Mouse (Mus musculus): Measurements from ENCODE around the gene Mtap.
A peak's percentile ranks its signal among the peaks of the same experiment; 100 is the strongest.

Gene Mtap

DNA sequence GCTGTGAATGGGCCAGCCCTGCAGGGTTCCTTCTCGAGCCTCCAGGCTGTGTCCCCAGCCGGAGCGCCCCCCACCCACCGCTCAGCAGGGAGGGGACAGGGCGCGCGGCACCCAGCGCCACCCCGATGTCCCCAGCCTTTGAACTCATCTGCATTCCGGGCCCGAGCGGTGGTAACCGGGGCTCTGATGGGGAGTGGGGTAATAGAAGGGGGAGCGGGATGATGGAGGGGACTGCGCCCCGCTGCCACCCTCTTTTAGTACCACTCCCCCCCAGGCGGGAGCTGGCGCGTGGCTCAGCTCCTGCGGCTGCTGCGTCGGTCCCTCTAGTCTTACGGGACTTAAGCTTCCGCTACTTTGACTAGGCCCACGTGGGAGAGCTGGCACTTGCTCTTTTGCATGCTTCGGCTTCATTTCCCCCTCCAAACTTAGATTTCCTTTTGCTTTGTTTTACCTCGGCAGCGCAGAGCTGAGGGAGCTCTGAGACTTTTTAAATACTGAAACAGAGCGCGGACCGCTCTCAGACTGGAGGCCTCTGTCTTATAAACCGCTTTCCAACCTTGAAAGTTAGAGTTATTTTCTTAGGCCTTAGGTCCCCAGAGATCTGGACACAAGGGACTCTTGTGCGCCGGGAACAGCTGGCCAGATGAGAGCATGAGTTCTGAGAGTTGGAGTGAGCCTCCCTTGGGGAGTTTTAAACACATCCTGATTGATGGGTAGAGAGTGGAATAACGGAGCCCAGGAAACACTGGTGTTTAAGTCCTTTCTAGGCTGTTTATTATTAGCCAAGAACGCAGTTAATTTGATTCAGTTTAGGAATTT, 829 bp downstream of the Mtap start:
- DNase-seq (ENCODE audit: low spot score in 2 of 2), result peak in 1 of 2 experiments; percentile 33

DNA sequence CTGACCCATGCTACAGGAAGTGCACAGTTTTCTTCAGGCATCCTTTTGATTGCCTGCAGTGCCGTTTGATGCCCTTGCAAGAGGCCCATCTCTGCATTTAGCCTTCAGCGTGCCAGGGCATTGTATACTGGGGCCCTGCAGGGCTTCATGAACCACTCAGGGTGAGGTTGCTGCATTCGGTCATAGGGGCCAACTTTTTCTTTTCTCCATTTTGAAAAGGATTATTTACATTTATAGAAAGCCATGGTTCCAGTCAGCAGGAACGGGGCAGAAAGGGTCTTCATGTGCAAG, 1.4 kb downstream of the Mtap start:
- no peak for DNase-seq (ENCODE audit: low spot score in 2 of 2)

DNA sequence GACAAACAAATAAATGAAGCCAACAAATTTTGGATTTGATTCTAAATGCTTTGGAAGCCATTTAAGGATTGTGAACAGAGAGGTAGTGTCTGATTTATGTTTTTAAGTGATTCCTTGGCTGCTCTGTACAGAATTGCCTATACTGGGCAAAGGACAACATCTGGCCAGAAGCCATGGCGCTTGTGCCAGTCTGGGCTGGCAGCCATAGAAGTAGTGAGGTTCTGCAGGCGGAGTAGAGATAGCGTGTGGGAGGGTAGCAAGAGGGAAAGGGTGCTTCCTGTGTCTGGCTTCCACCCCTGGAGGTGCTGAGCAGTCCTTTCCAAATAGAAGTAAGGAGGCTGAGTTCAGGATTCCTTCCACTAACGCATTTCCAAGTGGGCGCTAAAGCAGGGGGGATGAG, 3.9 kb downstream of the Mtap start:
- DNase-seq (ENCODE audit: low spot score in 2 of 2), result peak; percentile 33 to 63

DNA sequence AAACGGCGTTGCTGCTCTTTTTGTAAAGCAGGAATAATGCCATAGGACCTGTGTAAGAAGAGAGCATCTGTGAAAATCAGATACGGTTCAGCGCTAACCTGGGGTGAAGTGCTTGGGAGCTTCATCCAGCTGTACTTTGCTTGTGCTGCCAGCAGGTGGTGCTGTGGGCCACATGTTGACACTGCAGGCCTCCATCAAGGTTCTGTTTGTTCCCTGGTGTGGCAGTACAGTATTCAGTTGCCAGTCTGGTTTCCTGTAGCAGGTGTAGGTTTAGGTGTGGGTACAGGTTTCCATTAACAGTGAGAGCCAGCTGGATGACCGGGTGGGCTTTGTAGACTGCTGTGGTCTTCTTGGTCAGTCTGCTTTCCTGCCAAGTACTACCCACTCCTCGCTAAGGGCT, 8.5 kb downstream of the Mtap start:
- peak; percentile 61 to 66 for DNase-seq (ENCODE audit: low spot score in 2 of 2)

DNA sequence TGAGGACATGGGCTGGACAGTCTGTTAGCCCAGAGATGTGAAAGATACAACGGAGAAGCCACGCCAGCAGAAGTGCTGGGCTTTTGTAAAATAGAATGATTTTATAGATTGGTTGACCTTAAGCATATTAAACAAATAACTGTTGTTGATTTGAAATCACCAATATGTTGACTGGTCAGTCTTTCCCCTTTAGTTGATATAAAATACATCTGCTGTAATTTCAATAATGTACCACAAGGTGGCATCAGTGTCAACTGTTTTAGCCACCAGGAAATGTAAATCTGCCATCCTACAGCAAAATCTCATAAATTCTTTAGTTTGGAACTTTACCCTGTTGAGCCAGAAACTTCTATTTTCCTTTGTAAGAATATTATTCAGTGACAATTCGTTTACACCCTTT, 9.4 kb downstream of the Mtap start:
- DNase-seq (ENCODE audit: low spot score in 2 of 2), result no peak

DNA sequence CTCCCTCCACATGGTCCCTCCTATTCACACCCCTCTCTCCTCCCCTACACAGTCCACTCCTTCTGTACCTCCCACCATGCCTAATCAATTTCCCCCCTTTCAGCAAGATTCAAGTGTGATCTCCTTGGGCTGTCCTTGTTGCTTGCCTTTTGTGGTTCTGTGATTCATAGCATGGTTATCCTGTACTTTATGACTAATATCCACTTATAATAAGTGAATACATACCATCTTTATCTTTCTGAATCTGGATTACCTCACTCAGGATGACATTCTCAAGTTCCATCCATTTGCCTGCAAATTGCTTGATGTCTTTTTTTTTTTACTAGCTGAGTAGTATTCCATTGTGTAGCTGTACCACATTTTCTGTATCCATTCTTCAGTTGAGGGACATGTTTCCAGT, 12.3 kb downstream of the Mtap start:
- no peak for DNase-seq (ENCODE audit: low spot score in 2 of 2)

DNA sequence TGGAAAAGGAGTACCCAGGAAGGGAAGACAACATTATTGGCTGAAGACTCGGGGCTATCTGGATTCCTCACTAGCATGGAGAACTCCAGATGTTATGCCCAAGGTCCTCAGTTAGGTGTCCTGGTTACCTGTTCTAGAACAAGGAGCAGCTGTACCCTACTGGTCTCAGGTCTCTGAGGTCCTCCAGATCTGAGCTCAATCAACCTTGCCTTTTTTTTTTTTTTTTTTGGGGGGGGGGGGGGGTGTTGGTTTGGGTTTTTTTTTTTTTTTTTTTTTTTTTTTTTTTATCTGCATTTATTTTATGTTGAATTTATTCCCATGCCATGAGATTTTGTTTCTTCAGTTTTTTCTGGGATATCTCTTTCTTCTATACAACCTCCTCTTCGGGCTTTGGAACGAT, 24.5 kb downstream of the Mtap start:
- DNase-seq (ENCODE audit: low spot score in 2 of 2), result no peak

DNA sequence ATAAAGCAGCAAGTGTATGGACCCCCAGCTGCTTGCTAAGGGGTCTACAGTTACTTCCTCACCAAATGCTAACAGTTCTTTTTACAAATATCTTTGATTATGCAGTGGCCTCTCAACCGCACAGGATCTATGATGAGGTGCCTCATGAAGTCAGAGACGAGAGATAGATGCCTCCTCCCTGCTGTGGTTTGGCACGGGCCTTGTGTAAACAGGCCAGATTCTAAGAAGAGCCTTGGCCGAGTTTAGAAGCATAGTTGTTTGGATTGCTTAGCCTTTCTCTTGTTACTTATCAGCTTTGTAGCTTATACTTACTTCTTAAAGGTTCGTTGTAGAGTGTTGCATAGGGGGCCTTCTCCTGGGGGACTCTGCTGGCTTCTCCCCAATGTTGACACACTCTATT, 25.6 kb downstream of the Mtap start:
- no peak for DNase-seq (ENCODE audit: low spot score in 2 of 2)

DNA sequence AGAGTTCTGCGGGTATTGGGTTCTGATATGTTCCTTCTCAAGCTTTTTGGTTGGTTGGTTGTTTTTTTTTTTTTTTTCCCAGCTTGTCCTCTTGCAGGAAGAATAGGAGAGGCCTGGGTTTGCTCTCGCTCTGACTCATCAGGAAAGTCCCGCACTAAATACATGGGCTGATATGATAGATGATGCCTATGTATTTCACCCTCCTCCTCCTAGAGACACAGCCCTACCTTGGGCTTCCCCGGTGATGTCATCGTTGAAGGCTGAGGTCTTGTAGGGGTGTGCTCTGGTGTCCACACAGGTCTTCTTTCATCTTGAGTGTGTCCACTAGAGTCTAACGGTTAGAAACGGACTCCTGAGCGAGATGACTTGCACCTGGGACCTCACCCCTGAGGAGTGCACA, 26.7 kb downstream of the Mtap start:
- no peak for DNase-seq (ENCODE audit: low spot score in 2 of 2)

DNA sequence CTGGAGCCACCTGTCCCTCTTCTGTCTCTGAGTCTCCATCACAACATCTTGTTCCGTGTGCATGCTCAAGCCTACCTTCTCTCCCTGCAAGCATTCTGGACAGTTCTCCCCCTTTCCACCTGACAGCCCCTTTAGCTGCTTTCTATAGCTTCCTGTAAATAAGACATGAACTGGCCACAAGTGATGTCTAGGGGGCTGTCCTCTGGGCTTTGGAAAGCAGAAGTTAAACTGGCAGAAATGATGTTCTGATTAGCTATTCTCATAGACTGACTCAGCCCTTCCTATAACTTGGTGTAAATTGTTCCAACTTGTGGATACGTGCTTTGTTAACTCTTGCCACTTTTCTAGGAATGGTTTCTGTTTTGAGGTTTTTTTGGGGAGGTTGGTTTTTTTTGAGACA, 27.8 kb downstream of the Mtap start:
- DNase-seq (ENCODE audit: low spot score in 2 of 2), result no peak

DNA sequence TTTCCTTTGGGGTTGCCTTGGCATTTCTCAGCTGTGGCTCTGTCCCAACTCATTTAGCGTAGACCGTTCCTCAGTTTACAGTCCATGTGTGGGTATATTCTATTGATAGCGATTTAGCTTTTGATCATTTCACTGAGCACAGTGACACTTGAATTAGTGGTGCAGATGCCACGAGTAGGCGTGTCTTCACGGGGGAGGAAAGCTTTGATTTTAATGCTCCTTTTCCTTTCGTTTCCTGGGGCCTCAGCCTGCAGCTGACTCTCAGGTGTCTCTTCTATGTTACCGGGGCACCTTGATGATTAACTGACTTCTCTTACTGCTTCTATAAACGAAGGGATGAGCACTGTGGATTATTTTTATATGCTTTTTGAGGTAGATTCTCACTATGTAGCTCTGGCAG, 32.0 kb downstream of the Mtap start:
- DNase-seq (ENCODE audit: low spot score in 2 of 2), result no peak

DNA sequence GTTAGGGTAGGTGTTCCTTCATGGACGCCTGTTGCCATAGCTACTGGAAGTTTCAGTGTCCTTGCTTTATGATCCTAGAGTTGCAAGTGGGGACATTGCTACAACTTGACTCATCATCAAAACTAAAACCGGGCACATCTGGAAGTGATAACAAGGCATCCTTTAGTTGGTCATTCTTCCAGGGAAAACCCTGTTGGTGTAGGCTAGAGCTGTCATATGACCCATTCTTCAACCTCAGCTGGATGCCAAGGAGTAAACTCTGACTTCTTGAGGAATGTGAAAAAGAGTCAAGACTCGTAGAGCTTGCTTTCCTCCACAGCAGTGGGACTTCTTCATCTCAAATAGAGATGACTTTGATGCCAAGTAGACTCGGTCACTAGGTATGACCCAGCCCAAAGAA, 32.8 kb downstream of the Mtap start:
- no peak for DNase-seq (ENCODE audit: low spot score in 2 of 2)

DNA sequence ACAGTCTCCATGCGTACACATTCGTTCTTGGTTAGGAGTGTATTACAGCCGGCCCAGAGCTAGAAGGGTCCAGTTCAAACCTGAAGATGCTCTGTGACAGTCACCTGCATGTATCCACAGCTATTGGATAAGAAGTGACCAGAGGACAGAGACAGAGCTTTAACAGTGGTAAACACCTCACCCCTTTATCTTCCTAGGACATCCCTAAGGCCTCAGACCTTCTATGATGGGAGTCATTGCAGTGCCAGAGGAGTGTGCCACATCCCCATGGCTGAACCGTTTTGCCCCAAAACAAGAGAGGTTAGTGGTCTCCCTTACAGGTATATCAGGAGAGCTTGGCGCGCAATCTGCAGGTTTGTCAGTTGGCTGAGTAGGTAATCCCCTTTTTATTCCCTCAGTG, 34.0 kb downstream of the Mtap start:
- DNase-seq (ENCODE audit: low spot score in 2 of 2), result no peak

DNA sequence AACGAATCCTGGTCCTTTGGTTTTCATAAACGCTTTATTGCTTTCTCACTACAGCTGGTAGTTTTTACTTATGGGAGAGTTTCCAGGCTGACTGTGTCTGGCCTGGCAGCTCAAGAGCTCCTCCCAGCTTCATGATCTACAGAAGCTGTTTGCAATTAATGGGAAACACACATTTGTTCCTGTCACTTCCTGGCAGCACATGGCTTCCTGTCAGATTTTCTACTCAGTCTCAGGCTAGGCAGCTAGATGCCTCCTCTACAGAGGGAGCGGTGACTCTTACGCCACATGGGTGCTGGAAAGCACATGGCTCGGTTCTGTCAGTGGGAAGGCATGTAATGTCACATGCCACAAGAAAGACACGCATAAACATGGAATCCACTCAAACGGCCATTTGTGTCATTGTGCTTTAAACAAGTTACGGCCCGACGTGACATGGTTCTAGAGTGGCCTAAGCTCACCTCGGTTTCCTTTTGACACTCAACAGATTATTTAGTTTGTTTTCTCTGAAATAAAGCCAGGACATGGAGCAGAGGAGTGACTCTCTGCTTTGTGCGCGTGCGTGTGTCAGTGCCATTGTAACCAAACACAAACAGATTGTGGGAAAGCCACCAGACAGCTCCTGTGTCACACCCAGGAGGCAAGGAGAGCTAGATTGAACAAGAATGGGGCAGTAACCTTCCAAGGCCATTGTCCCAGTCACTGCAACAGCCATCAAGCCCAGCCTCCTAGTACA, 36.1 kb downstream of the Mtap start:
- DNase-seq (ENCODE audit: low spot score in 2 of 2), result peak in 1 of 2 experiments; percentile 1

DNA sequence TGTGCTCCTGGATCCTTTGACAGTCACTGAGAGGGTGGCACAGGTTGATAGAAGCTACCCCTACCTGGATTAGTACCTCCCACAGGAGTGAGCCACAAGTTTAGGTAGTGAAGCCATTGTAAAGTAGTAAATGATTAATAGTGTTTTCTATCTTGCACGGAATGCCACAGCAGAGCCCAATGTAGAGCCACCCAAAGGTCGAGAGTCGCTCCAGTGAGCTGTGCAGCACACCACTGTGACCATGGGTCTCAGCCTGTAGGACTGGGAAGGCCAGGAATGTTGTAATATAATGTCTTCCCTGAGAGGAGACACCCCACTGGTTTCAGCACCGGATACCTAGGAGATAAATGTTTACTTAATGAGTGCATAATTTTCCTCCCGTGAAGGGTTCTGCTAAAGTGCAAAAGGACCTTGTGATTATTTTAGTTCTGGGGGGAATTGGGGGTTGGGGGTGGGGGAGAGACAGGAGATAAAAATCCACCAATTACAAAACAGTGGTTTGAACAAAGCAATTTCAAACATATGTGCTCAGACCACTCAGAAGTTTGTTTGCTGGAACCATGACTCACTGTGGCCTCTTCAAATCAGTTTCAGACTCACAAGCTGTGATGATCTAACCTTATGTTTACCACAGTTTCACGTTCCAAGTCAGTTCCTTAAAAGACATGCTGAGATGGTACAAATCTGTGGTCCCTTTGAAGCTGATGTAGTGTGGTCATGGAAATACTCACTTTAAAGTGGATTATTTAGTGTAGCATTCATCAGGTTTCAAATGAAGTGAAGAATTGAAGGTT, 40.8 kb downstream of the Mtap start:
- no peak for DNase-seq (ENCODE audit: low spot score in 2 of 2)

DNA sequence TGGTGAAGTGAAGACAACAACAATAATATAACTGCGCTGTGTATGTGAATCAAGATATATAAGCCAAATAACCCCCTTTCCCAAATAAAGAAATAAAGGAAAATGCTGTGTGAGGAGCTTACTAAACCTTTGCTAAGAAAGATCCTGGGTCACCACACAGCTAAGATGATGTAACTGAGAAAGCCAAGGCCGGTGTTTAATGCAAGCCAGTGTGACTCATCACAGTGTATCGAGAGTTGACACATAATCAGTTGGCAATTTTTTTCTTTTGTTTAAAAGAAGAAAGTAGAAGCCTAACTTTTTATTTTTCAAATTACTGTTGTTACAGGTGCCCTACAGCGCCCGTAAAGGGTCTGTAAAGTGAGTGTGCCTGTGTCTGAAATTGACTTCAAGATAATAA, 43.2 kb downstream of the Mtap start:
- DNase-seq (ENCODE audit: low spot score in 2 of 2), result no peak

DNA sequence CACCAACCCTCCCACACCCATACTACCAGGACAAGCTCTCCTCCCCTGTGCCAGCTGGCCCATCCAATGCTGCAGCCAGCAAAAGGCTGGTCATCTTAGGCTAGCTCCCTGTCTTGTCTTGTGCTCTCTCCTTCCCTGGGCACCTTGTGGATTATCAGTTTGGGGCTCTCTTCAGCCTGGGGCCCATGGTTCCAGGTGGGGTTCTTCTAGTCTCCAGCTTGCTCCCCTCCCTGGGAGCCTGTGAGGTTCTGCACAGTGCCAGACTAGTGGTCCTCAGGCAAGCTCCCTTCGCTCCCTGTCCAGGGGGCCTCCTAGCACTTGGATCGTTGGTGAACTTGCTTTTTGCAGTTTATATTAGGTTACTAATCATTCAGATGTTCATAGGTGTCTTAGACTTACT, 44.7 kb downstream of the Mtap start:
- no peak for DNase-seq (ENCODE audit: low spot score in 2 of 2)

DNA sequence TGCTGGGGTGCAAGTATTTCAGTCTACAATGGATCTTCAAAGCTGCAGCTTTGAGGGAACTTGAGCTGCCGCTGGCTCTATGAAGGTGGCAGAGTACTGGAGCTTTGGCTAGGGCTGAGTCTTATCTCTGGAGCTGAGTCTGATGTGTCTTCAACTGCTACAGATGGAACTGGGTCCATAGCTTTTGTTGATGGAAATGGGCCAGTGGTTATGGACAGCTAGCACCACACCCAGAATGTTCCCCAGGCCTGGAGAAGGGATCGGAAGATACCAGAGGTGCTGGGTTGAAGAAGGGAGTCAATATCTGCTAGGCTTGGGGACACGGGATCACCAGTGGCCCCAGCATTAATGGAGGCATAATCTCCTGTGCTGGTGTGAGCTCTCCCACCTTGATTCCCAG, 45.6 kb downstream of the Mtap start:
- no peak for DNase-seq (ENCODE audit: low spot score in 2 of 2)

DNA sequence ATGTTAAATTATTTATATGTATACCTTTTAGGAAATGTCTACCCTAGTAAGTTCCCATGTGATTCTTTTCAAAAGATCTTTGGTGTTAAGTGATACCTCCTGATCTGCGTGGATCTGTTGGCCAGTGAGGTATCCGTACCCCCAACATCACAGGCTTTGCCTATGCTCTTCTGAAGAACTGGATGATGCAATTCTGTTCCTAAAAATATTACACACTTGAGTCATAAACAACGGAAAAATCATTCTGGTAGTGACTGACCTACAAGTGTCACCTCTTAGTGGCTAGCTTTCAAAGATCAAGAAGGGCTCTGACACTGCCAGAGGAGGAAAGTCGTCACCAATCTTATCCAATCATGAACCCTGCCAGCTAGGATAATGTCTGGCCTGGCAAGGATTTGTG, 58.6 kb downstream of the Mtap start:
- DNase-seq (ENCODE audit: low spot score in 2 of 2), result no peak

DNA sequence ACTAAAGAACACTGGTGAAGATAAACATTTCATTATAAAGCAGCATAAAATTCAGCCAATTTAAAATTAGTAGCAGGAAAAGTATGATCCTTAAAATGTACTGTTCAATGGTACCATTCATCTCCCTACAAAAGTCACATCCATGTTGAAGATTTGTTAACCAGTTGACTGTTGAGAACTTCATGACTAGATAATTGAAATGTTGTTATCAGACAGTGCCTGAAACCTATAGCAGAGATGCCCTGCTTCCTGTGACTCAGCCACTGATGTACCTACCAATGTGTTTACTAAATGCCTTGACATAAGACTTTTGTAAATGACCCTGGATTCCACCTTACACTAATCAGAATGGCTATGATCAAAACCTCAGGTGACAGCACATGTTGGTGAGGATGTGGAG, 60.2 kb downstream of the Mtap start:
- no peak for DNase-seq (ENCODE audit: low spot score in 2 of 2)

DNA sequence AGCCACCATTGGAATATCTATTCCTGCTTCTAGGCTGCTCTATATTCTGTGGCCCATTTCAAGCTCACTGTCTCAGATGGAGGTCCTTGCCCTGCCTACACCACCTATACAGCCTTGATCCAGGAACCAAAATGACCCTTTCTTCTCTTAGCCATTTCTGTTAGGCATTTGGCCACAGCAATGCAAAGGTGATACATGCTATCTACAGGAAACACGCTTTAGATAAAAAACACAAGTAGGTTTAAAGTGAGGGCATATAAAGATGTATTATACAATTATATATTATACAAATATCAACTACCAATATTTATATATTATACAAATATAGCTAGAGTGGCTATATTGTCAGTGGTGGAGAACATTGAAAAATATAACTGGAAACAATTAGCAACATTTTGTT, 63.9 kb downstream of the Mtap start:
- no peak for DNase-seq (ENCODE audit: low spot score in 2 of 2)

DNA sequence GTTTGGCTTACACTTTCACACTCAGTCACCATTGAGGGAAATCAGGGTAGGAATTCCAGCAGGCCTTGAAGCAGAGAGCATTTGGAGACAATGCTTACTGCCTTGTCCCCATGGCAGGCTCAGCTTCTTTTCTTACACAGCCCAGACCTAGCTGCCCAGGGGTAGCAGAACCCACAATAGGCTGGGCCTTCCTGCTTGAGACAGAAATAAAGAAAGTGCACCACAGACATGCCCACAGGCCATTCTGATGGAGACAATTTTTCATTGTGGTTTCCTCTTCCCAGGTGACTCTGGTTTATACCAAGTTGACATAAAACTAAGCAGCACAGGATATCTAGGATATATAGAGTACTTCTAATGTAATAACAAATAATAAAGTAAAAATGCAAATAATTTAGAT, 72.4 kb downstream of the Mtap start:
- no peak for DNase-seq (ENCODE audit: low spot score in 2 of 2)

DNA sequence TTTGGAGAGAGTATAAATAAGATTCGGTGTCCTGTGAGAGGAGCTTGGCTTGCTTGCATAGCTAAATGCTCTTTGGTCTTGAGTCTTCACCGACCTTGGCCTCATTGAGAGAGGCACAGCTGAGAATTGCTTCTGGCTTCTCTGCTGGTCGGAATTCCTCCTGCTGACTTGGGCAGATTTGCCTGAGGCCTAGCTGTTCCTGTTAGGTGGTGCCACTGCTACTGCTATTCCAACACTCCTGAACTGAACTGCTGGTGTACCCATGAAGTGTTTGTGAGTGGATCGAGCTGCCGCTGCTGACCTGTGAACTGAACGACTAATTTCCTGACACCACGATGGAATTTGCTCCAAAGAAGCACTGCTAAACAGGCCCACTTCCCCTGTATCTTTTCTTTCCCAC, 73.4 kb downstream of the Mtap start:
- no peak for DNase-seq (ENCODE audit: low spot score in 2 of 2)

Measured in frontal cortex, postnatal 36 days (tissue).